Mouse (Mus musculus) small intestine, adult 2 months (tissue): ENCODE results near the gene Glrx5.

ENCODE experiments used
- CTCF ChIP-seq: fragments of 200-500 bp; IDR thresholded peaks from 2 replicates; pipeline ENCODE4 v1.5.1; 2012; ENCODE audit warnings: low read depth, mild to moderate bottlenecking, control low read depth, inconsistent platforms, low read length, moderate library complexity, mixed read lengths; ENCODE audit not compliant: insufficient replicate concordance, insufficient read length; ENCODE audit errors: extremely low read depth
- POLR2A ChIP-seq: fragments of 200-500 bp; IDR thresholded peaks from 2 replicates; pipeline ENCODE4 v1.6.1; 2012; ENCODE audit warnings: low read depth, mild to moderate bottlenecking, control low read depth, inconsistent platforms, low read length, moderate library complexity

DNA sequence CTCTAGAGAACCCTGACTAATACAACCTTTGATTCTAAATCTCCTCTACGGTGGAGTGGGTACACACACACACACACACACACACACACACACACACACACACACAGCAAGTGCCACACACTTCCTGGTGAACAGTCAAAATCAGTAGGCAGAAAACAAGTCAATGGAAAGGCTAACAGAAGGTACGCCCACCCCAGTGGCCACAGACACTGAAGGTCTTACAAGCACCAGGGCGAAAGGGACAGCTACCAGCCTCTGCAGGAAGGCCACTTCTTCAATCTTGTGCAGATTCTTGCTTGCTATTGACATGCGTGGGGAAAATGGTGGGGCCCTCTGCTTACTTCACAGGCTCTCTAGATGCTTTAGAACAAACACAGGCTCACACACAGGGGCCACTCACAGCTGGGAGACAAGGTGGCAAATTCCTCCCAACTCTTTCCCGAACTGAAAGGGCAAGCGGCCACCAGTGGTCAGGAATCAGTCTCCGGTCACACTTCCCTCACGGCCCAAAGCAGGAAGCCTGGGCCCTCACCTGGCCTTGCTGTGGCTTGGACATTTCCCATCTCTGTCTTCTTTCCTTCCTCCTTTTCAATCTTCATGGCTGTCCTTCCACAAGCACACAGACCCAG is 10.9 kb upstream of the Glrx5 start:
- TF ChIP-seq CTCF (no peak), POLR2A (no peak)
